Mouse (Mus musculus) liver, embryonic 14.5 days (tissue): Measurements from ENCODE around the gene Zfp618. TPM values are rescaled to one million over a fixed set of nuclear protein-coding genes. Genes with fewer than 3 reads are reported as not detected.

ENCODE experiments used
- ATAC-seq: fragments of 200-750 bp; cut with Nextera tagmentation; 2 replicates; pipeline ENCODE4 v1.8.0; 2017; ENCODE audit warnings: moderate number of reproducible peaks, mild to moderate bottlenecking, moderate library complexity; ENCODE audit not compliant: insufficient read depth
- DNase-seq, 3 experiments: peaks; one replicate each; pipeline ENCODE4 v3.0.0-alpha.2; 2012 to 2013; ENCODE audit warnings: low read depth in 3 of 3, low spot score in 3 of 3
- H3K27ac ChIP-seq: fragments of 300-500 bp; sonication (generic); 2 replicates; pipeline ENCODE4 v1.5.1; 2014; ENCODE audit warnings: moderate library complexity, mild to moderate bottlenecking, control low read depth, inconsistent platforms
- H3K27me3 ChIP-seq: fragments of 300-500 bp; sonication (generic); 2 replicates; pipeline ENCODE4 v1.6.1; 2014; ENCODE audit warnings: mild to moderate bottlenecking, low read length, moderate library complexity; ENCODE audit not compliant: control insufficient read depth, insufficient read depth
- H3K36me3 ChIP-seq: fragments of 300-500 bp; sonication (generic); replicated peaks from 2 replicates; pipeline ENCODE4 v1.6.1; 2014; ENCODE audit warnings: low read depth; ENCODE audit not compliant: control insufficient read depth, insufficient read depth
- H3K4me1 ChIP-seq, 2 experiments: fragments of 200-500 bp in 1 of 2; fragments of 300-500 bp in 1 of 2; sonication (generic) in 1 of 2; replicated peaks; 2 replicates each; pipeline ENCODE4 v1.6.1; 2012 to 2014; ENCODE audit warnings: antibody characterized with exemption in 1 of 2, inconsistent platforms in 1 of 2, low read length in 1 of 2; ENCODE audit not compliant: control insufficient read depth in 2 of 2, insufficient read depth in 2 of 2
- H3K4me2 ChIP-seq: fragments of 300-500 bp; sonication (generic); 2 replicates; pipeline ENCODE4 v1.6.1; 2014; ENCODE audit warnings: low read depth, mild to moderate bottlenecking, control low read depth, moderate library complexity
- H3K4me3 ChIP-seq, 2 experiments: fragments of 200-500 bp in 1 of 2; fragments of 300-500 bp in 1 of 2; sonication (generic) in 1 of 2; 2 replicates each; pipeline ENCODE4 v1.5.1; 2012 to 2014; ENCODE audit warnings: low read depth in 2 of 2, low read length in 2 of 2, mild to moderate bottlenecking in 2 of 2, control low read depth in 1 of 2, inconsistent platforms in 1 of 2, moderate library complexity in 1 of 2; ENCODE audit not compliant: insufficient read depth in 1 of 2
- H3K9ac ChIP-seq: fragments of 300-500 bp; sonication (generic); replicated peaks from 2 replicates; pipeline ENCODE4 v1.6.1; 2014; ENCODE audit warnings: mild to moderate bottlenecking, control low read depth, moderate library complexity
- H3K9me3 ChIP-seq: fragments of 300-500 bp; sonication (generic); 2 replicates; pipeline ENCODE4 v1.6.1; 2016; ENCODE audit warnings: low read length, mixed read lengths; ENCODE audit not compliant: control insufficient read depth
- CTCF ChIP-seq: IDR thresholded peaks from 2 replicates; pipeline ENCODE4 v1.5.1; 2016; ENCODE audit warnings: antibody characterized with exemption, low read depth, control low read depth
- EP300 ChIP-seq: IDR thresholded peaks from 2 replicates; pipeline ENCODE4 v1.6.1; 2016; ENCODE audit warnings: antibody characterized with exemption, low read depth
- WGBS: fragments of 180-500 bp; shearing (Covaris S2); extraction: QIAGEN DNeasy Blood & Tissue Kit; methylation state at CpG from one replicate; pipeline ENCODE4 v1.1.7; 2014; ENCODE audit not compliant: insufficient replicate concordance; 5-methylcytosine and 5-hydroxymethylcytosine counted together
- polyA plus RNA-seq, 2 experiments: library from polyadenylated mRNA; depleted of rRNA in 1 of 2; stranded (reverse) in 1 of 2; unstranded in 1 of 2; fragments of >200 nt; fragmentation: Nextera tagmentation in 1 of 2; extraction: Ambion mirVana in 1 of 2; gene quantifications; 2 replicates each; pipeline versions ENCODE4 v1.2.1 to v1.2.3; 2012 to 2014

The Zfp618 gene
- polyA plus RNA-seq, 2 experiments, result 1.5 TPM

DNA sequence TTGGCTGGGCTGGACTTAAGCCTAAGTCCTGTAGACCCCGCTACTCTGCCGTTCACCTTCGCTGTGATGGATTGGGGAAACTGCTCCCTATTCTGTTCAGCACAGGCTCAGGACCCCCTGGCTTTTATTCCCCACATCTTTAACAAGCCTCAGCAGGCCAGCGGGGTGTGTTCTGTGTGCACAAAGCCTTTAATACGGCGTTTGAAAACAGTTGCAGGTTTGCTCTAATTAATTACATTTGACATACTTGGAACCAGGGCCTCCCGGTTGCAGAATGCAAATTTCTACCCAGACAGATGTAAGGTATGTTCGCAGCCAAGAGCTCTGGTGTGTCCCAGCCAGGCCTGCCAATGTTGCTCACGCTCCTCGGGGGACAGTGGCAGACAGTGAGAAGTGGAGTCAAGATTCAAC lies 13.1 kb downstream of the Zfp618 start:
- TF ChIP-seq CTCF (no peak), EP300 (no peak)
- Histone ChIP-seq H3K27me3 (no peaks in the 10 kb centered on the region), H3K4me3 (no peak overlapping the region), H3K4me2 (no peak overlapping the region), H3K9me3 (no peaks in the 10 kb centered on the region), H3K9ac (no peak overlapping the region), H3K27ac (no peak overlapping the region), H3K36me3 (no peaks in the 10 kb centered on the region), H3K4me1 (no peaks in the 10 kb centered on the region; a peak in 1 of 4 replicates)
- 67% methylated on average over 10 of the region's 10 CpGs for WGBS
- ATAC-seq (no peak), DNase-seq (no peak)

DNA sequence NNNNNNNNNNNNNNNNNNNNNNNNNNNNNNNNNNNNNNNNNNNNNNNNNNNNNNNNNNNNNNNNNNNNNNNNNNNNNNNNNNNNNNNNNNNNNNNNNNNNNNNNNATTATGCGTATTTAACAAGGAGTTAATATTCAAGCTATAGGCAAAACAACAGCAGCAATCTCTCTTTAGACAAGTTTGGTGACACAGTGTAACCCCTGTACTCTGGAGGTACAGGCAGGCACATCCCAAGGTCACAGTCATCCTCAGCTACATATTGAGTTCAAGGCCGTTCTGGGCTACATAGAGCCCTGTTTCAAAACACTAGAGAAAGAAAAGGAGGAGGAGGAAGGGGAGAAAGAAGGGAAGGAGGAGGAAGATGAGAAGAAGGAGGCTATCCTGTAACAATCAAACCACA lies 16.2 kb downstream of the Zfp618 start:
- Histone ChIP-seq H3K27me3 (no peaks in the 10 kb centered on the region), H3K9me3 (no peaks in the 10 kb centered on the region), H3K27ac (no peak overlapping the region), H3K4me3 (no peak overlapping the region), H3K4me2 (no peak overlapping the region), H3K4me1 (peaks cover 0 to 2% of the 10 kb centered on the region in 2 experiments; a peak in 1 of 4 replicates), H3K9ac (no peak overlapping the region), H3K36me3 (no peaks in the 10 kb centered on the region)
- no peak for ATAC-seq
- DNase-seq, result no peak
- TF ChIP-seq EP300 (no peak), CTCF (no peak)
- 66% methylated on average over 2 of the region's 2 CpGs for WGBS

DNA sequence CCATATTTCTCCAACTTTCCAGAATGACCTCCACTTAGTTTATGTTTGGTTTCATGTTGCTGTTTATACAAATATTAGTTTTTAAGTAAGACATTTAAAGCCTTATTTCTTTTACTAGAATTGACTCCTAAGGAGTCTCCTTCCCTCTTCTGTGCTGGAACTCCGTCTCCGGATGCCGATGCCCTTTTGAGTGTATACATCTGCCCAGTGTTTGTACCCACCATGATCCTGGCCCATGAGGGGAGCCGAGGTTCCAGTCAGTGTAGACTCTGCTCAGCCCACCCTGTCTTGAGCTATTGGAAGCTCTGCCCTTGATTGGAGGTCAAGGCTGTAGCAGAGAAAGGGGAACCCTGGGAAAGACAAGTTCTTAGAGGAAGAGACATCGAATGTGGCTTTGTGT lies 18.2 kb downstream of the Zfp618 start:
- no peak overlapping the region for H3K9ac ChIP-seq
- TF ChIP-seq EP300 (no peak), CTCF (no peak)
- H3K27ac ChIP-seq, result no peak overlapping the region
- H3K9me3 ChIP-seq, result no peaks in the 10 kb centered on the region
- no peaks in the 10 kb centered on the region for H3K27me3 ChIP-seq
- H3K4me3 ChIP-seq, result no peak overlapping the region
- no peak for DNase-seq
- ATAC-seq, result no peak
- no peaks in the 10 kb centered on the region for H3K36me3 ChIP-seq
- H3K4me1 ChIP-seq, result 0 out of 4 replicates have a peak, but pooled peaks cover 0 to 2% of the 10 kb centered on the region in 2 experiments
- 67% methylated on average over 5 of the region's 5 CpGs for WGBS
- no peak overlapping the region for H3K4me2 ChIP-seq

DNA sequence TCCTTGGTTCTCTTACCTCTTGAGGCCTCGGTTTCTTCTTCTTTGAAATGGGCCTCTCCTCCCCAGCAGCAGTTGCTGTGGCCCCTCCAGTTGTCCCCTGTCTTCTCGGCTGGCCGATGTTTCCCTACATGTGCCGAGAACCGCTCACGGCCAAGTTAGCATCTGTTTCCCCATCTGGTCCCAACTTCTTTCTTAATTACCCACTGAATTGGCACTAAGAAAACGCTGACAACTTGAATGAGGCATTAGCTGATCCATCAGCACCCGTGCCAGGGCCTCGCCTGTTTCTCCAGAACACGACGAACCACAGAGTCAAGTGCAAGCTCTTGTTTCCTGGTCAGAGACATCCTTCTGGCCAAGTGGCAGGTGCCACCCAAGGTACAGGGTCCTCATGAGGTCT lies 26.0 kb downstream of the Zfp618 start:
- no peak for TF ChIP-seq CTCF
- no peak for TF ChIP-seq EP300
- WGBS, result 64% methylated on average over 11 of the region's 11 CpGs
- Histone ChIP-seq H3K27me3 (no peaks in the 10 kb centered on the region), H3K4me2 (no peak overlapping the region), H3K9me3 (no peaks in the 10 kb centered on the region), H3K36me3 (no peaks in the 10 kb centered on the region), H3K4me3 (no peak overlapping the region), H3K9ac (no peak overlapping the region), H3K27ac (no peak overlapping the region), H3K4me1 (peaks cover 0 to 5% of the 10 kb centered on the region in 2 experiments; a peak in 2 of 4 replicates)
- DNase-seq, result no peak
- no peak for ATAC-seq

DNA sequence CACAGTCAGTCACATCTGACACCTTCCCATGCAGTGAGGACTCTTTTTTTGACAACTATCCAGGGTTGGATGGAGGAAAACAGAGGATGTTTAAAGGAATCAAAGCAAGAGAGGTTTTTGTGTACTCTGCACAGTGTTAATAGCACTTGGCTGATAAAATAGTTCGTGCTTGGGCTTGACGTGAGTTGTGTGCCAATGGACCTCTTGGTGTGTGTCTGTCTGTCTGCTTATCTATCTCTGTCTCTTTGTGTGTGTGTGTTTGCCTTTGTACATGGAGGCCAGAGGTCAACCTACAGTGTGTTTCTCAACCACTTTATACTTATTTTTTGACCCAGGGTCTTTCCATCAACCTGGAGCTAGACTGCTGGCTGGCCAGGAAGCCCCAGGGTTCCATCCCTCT lies 27.8 kb downstream of the Zfp618 start:
- H3K9ac ChIP-seq, result no peak overlapping the region
- 61% methylated on average over 2 of the region's 2 CpGs for WGBS
- ATAC-seq (peak; percentile 45; the same call in 1 of the 2 replicates), DNase-seq (no peak)
- no peak overlapping the region for H3K4me3 ChIP-seq
- H3K36me3 ChIP-seq, result no peaks in the 10 kb centered on the region
- no peaks in the 10 kb centered on the region for H3K9me3 ChIP-seq
- no peak overlapping the region for H3K4me2 ChIP-seq
- H3K4me1 ChIP-seq, result peaks cover 0 to 7% of the 10 kb centered on the region in 2 experiments; a peak in 2 of 4 replicates
- H3K27ac ChIP-seq, result no peak overlapping the region
- no peaks in the 10 kb centered on the region for H3K27me3 ChIP-seq
- TF ChIP-seq CTCF, result no peak
- TF ChIP-seq EP300, result no peak
